In genomic region chr7:28758623-28759022, GRCm38 (mm10) we compare ENCODE assay signal across 23 mouse cellular contexts. TPM values are rescaled to one million over a fixed set of nuclear protein-coding genes. Genes with fewer than 3 reads are reported as not detected.
DNase-seq lines count a peak whose midpoint lies in the region; ATAC-seq lines count a peak whose summit lies in the region.
"Had no signal": no experiment of that assay in that cellular context is flagged by ENCODE, and none has a peak within 500 bp of the region (broad histone marks: within the 10 kb centered on the region; RNA-seq: fewer than 3 reads in every experiment).

No protein-coding gene starts in this region.

- ATAC-seq in embryonic facial prominence, embryonic 14.5 days (ENCODE audit: low read depth): no peak
- ATAC-seq in heart, embryonic 11.5 days (replicated peaks; ENCODE audit: insufficient number of reproducible peaks, low FRiP score, low TSS enrichment): no peak
- ATAC-seq: activated CD4-positive, CD25-positive, alpha-beta regulatory T cell, adult 4 months; CD4-positive, CD25-positive, alpha-beta regulatory T cell, adult 4 months; Patski had no signal

- H3K4me1 ChIP-seq in embryonic facial prominence, embryonic 14.5 days (ENCODE audit: control insufficient read depth, insufficient read depth, low read length): peaks cover 6% of the 10 kb centered on the region; the same call in 1 of the 2 replicates
- H3K4me1 ChIP-seq in embryonic facial prominence, embryonic 10.5 days: peaks cover 8% of the 10 kb centered on the region
- peaks cover 3% of the 10 kb centered on the region; the same call in 1 of the 2 replicates for H3K4me1 ChIP-seq in heart, embryonic 11.5 days (ENCODE audit: control insufficient read depth, insufficient read depth, low read length)
- peaks cover 14% of the 10 kb centered on the region for H3K4me1 ChIP-seq in hindbrain, embryonic 10.5 days (replicated peaks)

- H3K4me2 ChIP-seq in embryonic facial prominence, embryonic 14.5 days (ENCODE audit: low read depth, low read length): no peak overlapping the region
- H3K4me2 ChIP-seq in heart, embryonic 11.5 days: no peak overlapping the region

- WGBS in embryonic facial prominence, embryonic 14.5 days: 76% methylated on average over 13 of the region's 13 CpGs
- WGBS in embryonic facial prominence, embryonic 10.5 days: 83% methylated on average over 13 of the region's 13 CpGs
- WGBS in heart, embryonic 11.5 days (ENCODE audit: insufficient replicate concordance): 82% methylated on average over 13 of the region's 13 CpGs
- WGBS in hindbrain, embryonic 10.5 days: 83% methylated on average over 13 of the region's 13 CpGs

- H3K4me3 ChIP-seq in embryonic facial prominence, embryonic 14.5 days (ENCODE audit: low read depth, low read length): no peak overlapping the region
- H3K4me3 ChIP-seq in embryonic facial prominence, embryonic 10.5 days: no peak overlapping the region
- no peak overlapping the region for H3K4me3 ChIP-seq in heart, embryonic 11.5 days (ENCODE audit: low read depth, low read length)
- H3K4me3 ChIP-seq in hindbrain, embryonic 10.5 days: no peak overlapping the region

- 0 out of 2 replicates have a peak overlapping the region, but pooled peaks have one; percentile 1 for H3K9ac ChIP-seq in embryonic facial prominence, embryonic 14.5 days (ENCODE audit: low read depth, low read length)
- H3K9ac ChIP-seq in heart, embryonic 11.5 days (ENCODE audit: low read depth, low read length): no peak overlapping the region

- no peak for DNase-seq in embryonic facial prominence, embryonic 14.5 days (ENCODE audit: low spot score)
- DNase-seq in embryonic facial prominence, embryonic 10.5 days (ENCODE audit: low spot score): no peak
- peak; percentile 86 for DNase-seq in heart, adult 11 months
- peak; percentile 57 for DNase-seq in ZHBTc4 (ENCODE audit: low read depth, low spot score)
- DNase-seq in hindbrain, embryonic 10.5 days (ENCODE audit: low spot score): no peak
- DNase-seq: adrenal gland, adult 2 months; adrenal gland, adult 8-10 months; adrenal gland, postnatal 10 days; adrenal gland, postnatal 14 days; adrenal gland, postnatal 25 days; adrenal gland, postnatal 36 days; B cell, adult 2 months; cerebellum, adult 11 months; cerebellum, adult 11-12 months; cerebellum, adult 18-20 months; cerebellum, adult 2 months had no signal

- H3K36me3 ChIP-seq in embryonic facial prominence, embryonic 14.5 days (ENCODE audit: control insufficient read depth, insufficient read depth, low read length): peaks cover 57% of the 10 kb centered on the region
- H3K36me3 ChIP-seq in embryonic facial prominence, embryonic 10.5 days (replicated peaks): peaks cover 61% of the 10 kb centered on the region
- H3K36me3 ChIP-seq in heart, embryonic 11.5 days (ENCODE audit: control insufficient read depth, insufficient read depth, low read length): peaks cover 12% of the 10 kb centered on the region
- H3K36me3 ChIP-seq in hindbrain, embryonic 10.5 days: peaks cover 55% of the 10 kb centered on the region

- peaks cover 6% of the 10 kb centered on the region for H3K27me3 ChIP-seq in embryonic facial prominence, embryonic 14.5 days (replicated peaks; ENCODE audit: control insufficient read depth, insufficient read depth, low read length)
- H3K27me3 ChIP-seq in embryonic facial prominence, embryonic 10.5 days (replicated peaks; ENCODE audit: low read depth, poor library complexity, severe bottlenecking): peaks cover 24% of the 10 kb centered on the region
- H3K27me3 ChIP-seq in heart, embryonic 11.5 days (ENCODE audit: control insufficient read depth, insufficient read depth, low read length): peaks cover 21% of the 10 kb centered on the region
- peaks cover 25% of the 10 kb centered on the region for H3K27me3 ChIP-seq in hindbrain, embryonic 10.5 days (ENCODE audit: insufficient read depth, poor library complexity, severe bottlenecking)
- H3K27me3 ChIP-seq: CH12.LX, Patski had no signal

- no peaks in the 10 kb centered on the region for H3K9me3 ChIP-seq in embryonic facial prominence, embryonic 14.5 days (ENCODE audit: control insufficient read depth, low read length)
- H3K9me3 ChIP-seq in embryonic facial prominence, embryonic 10.5 days: no peaks in the 10 kb centered on the region
- H3K9me3 ChIP-seq in heart, embryonic 11.5 days (replicated peaks; ENCODE audit: control insufficient read depth, low read length): no peaks in the 10 kb centered on the region
- H3K9me3 ChIP-seq in hindbrain, embryonic 10.5 days: no peaks in the 10 kb centered on the region
- H3K9me3 ChIP-seq: G1E had no signal

- no peak overlapping the region for H3K27ac ChIP-seq in embryonic facial prominence, embryonic 14.5 days (replicated peaks; ENCODE audit: low read depth, low read length)
- no peak overlapping the region for H3K27ac ChIP-seq in embryonic facial prominence, embryonic 10.5 days (replicated peaks)
- H3K27ac ChIP-seq in heart, embryonic 11.5 days (ENCODE audit: low read depth, low read length): no peak overlapping the region
- no peak overlapping the region for H3K27ac ChIP-seq in hindbrain, embryonic 10.5 days

RNA-seq across cellular contexts. Expression of gene Ccer2, which starts 2.6 kb away (rescaled TPM):
- 3.8 and 12.7 TPM in 2 replicates for polyA plus RNA-seq in embryonic facial prominence, embryonic 14.5 days (2014; fragmentation: Nextera tagmentation; extraction: Ambion mirVana)
- 0.49 and 2.1 TPM in 2 replicates for polyA plus RNA-seq in embryonic facial prominence, embryonic 10.5 days (2016; fragmentation: Nextera tagmentation; extraction: Ambion mirVana)
- not detected in 2 replicates for polyA plus RNA-seq in heart, embryonic 11.5 days (2014; fragmentation: Nextera tagmentation; extraction: Ambion mirVana)
- polyA plus RNA-seq in hindbrain, embryonic 10.5 days (2016; fragmentation: Nextera tagmentation; extraction: Ambion mirVana): 0.22 and 0.48 TPM in 2 replicates
- polyA plus RNA-seq: activated CD4-positive, CD25-positive, alpha-beta regulatory T cell, adult 4 months; adrenal gland, adult 2 months; C2C12; CD4-positive, CD25-positive, alpha-beta regulatory T cell, adult 4 months; G1E; Patski had no signal

RNA-seq across cellular contexts. Expression of gene Sirt2, which starts 7.9 kb away (rescaled TPM):
- polyA plus RNA-seq in embryonic facial prominence, embryonic 14.5 days (2014; fragmentation: Nextera tagmentation; extraction: Ambion mirVana): 76.8 and 79.3 TPM in 2 replicates
- 64.4 and 64.8 TPM in 2 replicates for polyA plus RNA-seq in embryonic facial prominence, embryonic 10.5 days (2016; fragmentation: Nextera tagmentation; extraction: Ambion mirVana)
- 52.2 and 55.3 TPM in 2 replicates for polyA plus RNA-seq in heart, embryonic 11.5 days (2014; fragmentation: Nextera tagmentation; extraction: Ambion mirVana)
- polyA plus RNA-seq in hindbrain, embryonic 10.5 days (2016; fragmentation: Nextera tagmentation; extraction: Ambion mirVana): 66.5 and 84.5 TPM in 2 replicates

RNA-seq across cellular contexts. Expression of gene Nfkbib, which starts 8.7 kb away (rescaled TPM):
- 40.9 and 41.5 TPM in 2 replicates for polyA plus RNA-seq in embryonic facial prominence, embryonic 14.5 days (2014; fragmentation: Nextera tagmentation; extraction: Ambion mirVana)
- polyA plus RNA-seq in embryonic facial prominence, embryonic 10.5 days (2016; fragmentation: Nextera tagmentation; extraction: Ambion mirVana): 55.1 and 55.5 TPM in 2 replicates
- 34.7 and 38.0 TPM in 2 replicates for polyA plus RNA-seq in heart, embryonic 11.5 days (2014; fragmentation: Nextera tagmentation; extraction: Ambion mirVana)
- polyA plus RNA-seq in hindbrain, embryonic 10.5 days (2016; fragmentation: Nextera tagmentation; extraction: Ambion mirVana): 56.0 and 61.1 TPM in 2 replicates

RNA-seq across cellular contexts. Expression of gene Sars2, which starts 16.8 kb away (rescaled TPM):
- 20.5 and 22.9 TPM in 2 replicates for polyA plus RNA-seq in embryonic facial prominence, embryonic 14.5 days (2014; fragmentation: Nextera tagmentation; extraction: Ambion mirVana)
- 40.3 and 44.6 TPM in 2 replicates for polyA plus RNA-seq in embryonic facial prominence, embryonic 10.5 days (2016; fragmentation: Nextera tagmentation; extraction: Ambion mirVana)
- polyA plus RNA-seq in heart, embryonic 11.5 days (2014; fragmentation: Nextera tagmentation; extraction: Ambion mirVana): 20.9 and 21.2 TPM in 2 replicates
- 38.6 and 43.9 TPM in 2 replicates for polyA plus RNA-seq in hindbrain, embryonic 10.5 days (2016; fragmentation: Nextera tagmentation; extraction: Ambion mirVana)

RNA-seq across cellular contexts. Expression of gene Mrps12, which starts 17.0 kb away (rescaled TPM):
- 119 and 120 TPM in 2 replicates for polyA plus RNA-seq in embryonic facial prominence, embryonic 14.5 days (2014; fragmentation: Nextera tagmentation; extraction: Ambion mirVana)
- 163 and 164 TPM in 2 replicates for polyA plus RNA-seq in embryonic facial prominence, embryonic 10.5 days (2016; fragmentation: Nextera tagmentation; extraction: Ambion mirVana)
- polyA plus RNA-seq in heart, embryonic 11.5 days (2014; fragmentation: Nextera tagmentation; extraction: Ambion mirVana): 133 and 134 TPM in 2 replicates
- polyA plus RNA-seq in hindbrain, embryonic 10.5 days (2016; fragmentation: Nextera tagmentation; extraction: Ambion mirVana): 151 and 160 TPM in 2 replicates

Comparison
In these comparisons a context has a peak if more than half of its experiments do, and no peak if none do; other contexts are left out.
1. DNase-seq: peak in heart, adult 11 months (single experiment) and ZHBTc4 (single experiment); none in embryonic facial prominence, embryonic 14.5 days (single experiment), embryonic facial prominence, embryonic 10.5 days (single experiment) and hindbrain, embryonic 10.5 days (single experiment).